Mouse (Mus musculus) G1E (cell line): Measurements from ENCODE around the gene Prdm16. TPM values are rescaled to one million over a fixed set of nuclear protein-coding genes. Genes with fewer than 3 reads are reported as not detected.

Experiments used
- ATAC-seq: 2 replicates; pipeline ENCODE4 v1.8.0; 2016; ENCODE audit warnings: mild to moderate bottlenecking; ENCODE audit not compliant: insufficient number of reproducible peaks, poor library complexity, low FRiP score, severe bottlenecking; ENCODE audit errors: extremely low read depth
- DNase-seq: peaks from one replicate; pipeline ENCODE4 v3.0.0; 2012; ENCODE audit warnings: low spot score
- H3K27me3 ChIP-seq: 2 replicates; pipeline ENCODE4 v1.6.1; 2012; ENCODE audit warnings: mild to moderate bottlenecking, low read length, inconsistent platforms; ENCODE audit not compliant: insufficient read depth
- H3K36me3 ChIP-seq: replicated peaks from 2 replicates; pipeline ENCODE3; 2012; ENCODE audit warnings: mild to moderate bottlenecking, inconsistent platforms
- H3K4me1 ChIP-seq: 2 replicates; pipeline ENCODE4 v1.6.1; 2012; ENCODE audit warnings: low read depth, low read length, inconsistent platforms, mixed read lengths; ENCODE audit not compliant: insufficient read depth
- H3K4me3 ChIP-seq: 2 replicates; pipeline ENCODE4 v1.5.1; 2012; ENCODE audit warnings: low read depth, mild to moderate bottlenecking, inconsistent platforms, low read length, moderate library complexity, mixed read lengths
- H3K9me3 ChIP-seq: replicated peaks from 2 replicates; pipeline ENCODE4 v1.6.1; 2012; ENCODE audit warnings: inconsistent platforms
- CTCF ChIP-seq: IDR thresholded peaks from 2 replicates; pipeline ENCODE4 v1.5.1; 2012; ENCODE audit warnings: low read depth, low read length, inconsistent platforms, mixed read lengths
- GATA1 ChIP-seq: IDR thresholded peaks from 2 replicates; pipeline ENCODE4 v1.6.1; 2012; ENCODE audit warnings: borderline replicate concordance, low read length, inconsistent platforms, mixed read lengths
- GATA2 ChIP-seq: IDR thresholded peaks from 2 replicates; pipeline ENCODE4 v1.6.1; 2012; ENCODE audit warnings: low read depth, low read length, inconsistent platforms, borderline replicate concordance
- POLR2AphosphoS5 ChIP-seq: IDR thresholded peaks from 2 replicates; pipeline ENCODE4 v1.6.1; 2012; ENCODE audit warnings: low read depth, low read length, inconsistent platforms; ENCODE audit not compliant: insufficient replicate concordance
- TAL1 ChIP-seq: conservative IDR thresholded peaks from 2 replicates; pipeline ENCODE4 v1.6.1; 2012; ENCODE audit warnings: low read depth, low read length, inconsistent platforms, mixed read lengths
- polyA plus RNA-seq: library from polyadenylated mRNA; stranded (reverse); fragments of >175 nt; gene quantifications from 2 replicates; pipeline ENCODE4 v1.2.3, GENCODE M21; 2012
- total RNA-seq, 2 experiments: library from RNA; stranded (forward) in 1 of 2; stranded (reverse) in 1 of 2; fragments of 200-1000 nt in 1 of 2; fragments of >200 nt in 1 of 2; fragmentation: Nextera tagmentation in 1 of 2; gene quantifications; 2 replicates each; pipeline ENCODE4 v1.2.3; 2014 to 2017

The Prdm16 gene
- total and polyA plus RNA-seq, 3 experiments = under 0.01 TPM; not detected in 2

DNA sequence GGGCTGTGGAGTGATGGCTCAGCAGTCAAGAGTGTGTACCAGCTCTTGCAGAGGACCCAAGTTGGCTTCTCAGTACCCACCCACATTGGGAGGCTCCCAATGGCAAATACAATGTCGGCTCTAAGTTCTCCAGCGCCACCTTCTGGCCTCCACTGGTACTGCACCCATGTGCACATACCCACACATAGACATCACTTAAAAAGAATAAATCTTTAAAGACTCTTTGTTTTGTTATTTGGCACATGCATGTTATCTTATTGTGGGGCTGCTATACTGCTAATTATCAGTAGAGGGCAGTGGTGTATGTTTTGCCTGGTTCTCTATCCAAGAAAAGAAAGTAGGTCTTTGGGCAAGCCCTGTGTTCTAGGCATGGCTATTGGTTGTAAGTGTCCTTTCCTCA is 217.7 kb downstream of the Prdm16 start:
- ATAC-seq = no peak
- TF ChIP-seq GATA1 = no peak
- no peak for DNase-seq
- Histone ChIP-seq H3K36me3 (no peaks in the 10 kb centered on the region), H3K4me3 (no peak overlapping the region), H3K9me3 (peaks cover 85% of the 10 kb centered on the region), H3K4me1 (no peaks in the 10 kb centered on the region), H3K27me3 (no peaks in the 10 kb centered on the region)

DNA sequence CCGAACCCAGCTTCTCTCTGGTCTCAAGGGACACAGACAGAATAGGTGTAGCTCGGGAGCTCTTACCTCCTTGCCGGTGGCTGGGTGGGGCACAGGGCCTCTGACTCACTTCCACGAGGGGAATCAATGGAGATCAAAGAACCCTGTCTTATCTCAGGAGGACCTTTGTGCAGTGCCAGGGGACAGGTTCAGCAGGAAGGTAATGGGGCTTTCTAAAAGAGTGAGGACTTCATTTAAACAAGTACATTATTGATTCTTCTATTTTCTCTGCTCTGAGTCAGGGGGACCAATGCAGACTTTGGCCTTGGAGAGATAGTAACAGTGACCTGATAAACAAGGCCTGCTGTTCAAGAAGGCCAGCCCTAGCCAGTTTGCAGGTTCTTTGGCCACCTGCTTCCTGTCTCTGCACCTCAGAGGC is 218.3 kb downstream of the Prdm16 start:
- Histone ChIP-seq H3K4me1 (no peaks in the 10 kb centered on the region), H3K9me3 (peaks cover 85% of the 10 kb centered on the region), H3K4me3 (no peak overlapping the region), H3K36me3 (no peaks in the 10 kb centered on the region), H3K27me3 (no peaks in the 10 kb centered on the region)
- TF ChIP-seq GATA1 = no peak
- TF ChIP-seq TAL1 = no peak
- no peak for TF ChIP-seq GATA2
- TF ChIP-seq POLR2AphosphoS5 = no peak
- no peak for TF ChIP-seq CTCF
- DNase-seq (no peak), ATAC-seq (no peak)

DNA sequence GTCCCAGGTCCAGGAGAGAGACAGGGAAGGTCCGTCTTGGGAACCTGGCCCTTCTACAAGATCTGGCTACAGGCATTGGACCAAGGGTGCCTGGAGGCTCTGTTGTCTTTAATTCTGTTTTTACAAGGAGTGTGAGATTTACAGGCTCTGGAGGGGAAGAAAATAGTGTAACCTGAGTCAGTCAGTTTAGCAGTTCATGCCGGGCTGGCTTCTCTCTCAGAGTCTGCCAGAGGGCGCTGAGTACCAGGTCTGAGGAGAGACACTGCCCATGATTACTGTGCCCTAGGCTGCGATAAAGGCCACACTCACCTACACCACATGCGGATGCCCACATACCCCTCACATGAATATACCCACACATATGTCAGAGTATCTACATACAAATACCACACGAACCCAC is 219.9 kb downstream of the Prdm16 start:
- no peaks in the 10 kb centered on the region for H3K36me3 ChIP-seq

DNA sequence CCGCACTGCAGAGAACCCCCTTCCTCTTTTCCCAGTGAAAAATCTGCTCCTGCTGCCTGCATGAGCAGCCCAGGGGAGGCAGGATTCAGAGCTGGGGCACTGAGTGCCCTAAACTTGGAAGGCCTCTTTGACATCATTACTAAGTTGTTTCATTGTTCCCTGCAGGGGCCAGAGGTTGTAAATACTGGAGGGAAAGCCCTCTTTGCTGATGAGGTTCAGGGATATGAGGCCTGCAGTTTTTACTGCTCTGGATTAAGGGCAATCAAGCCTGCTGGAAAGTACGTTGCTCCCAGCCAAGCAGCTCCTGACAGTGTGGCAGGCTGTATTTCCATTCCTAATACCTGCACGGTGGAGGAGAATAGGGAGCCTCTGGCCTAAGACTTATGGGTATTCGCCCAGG is 221.8 kb downstream of the Prdm16 start:
- Histone ChIP-seq H3K9me3 (peaks cover 96% of the 10 kb centered on the region), H3K27me3 (no peaks in the 10 kb centered on the region; the same call in 1 of the 2 replicates), H3K4me1 (no peaks in the 10 kb centered on the region), H3K4me3 (no peak overlapping the region), H3K36me3 (no peaks in the 10 kb centered on the region)
- no peak for ATAC-seq
- DNase-seq = no peak
- TF ChIP-seq GATA2 = no peak

More for the DNA sequence above, 219.9 kb downstream of the Prdm16 start:
- DNase-seq (no peak), ATAC-seq (no peak)
- Histone ChIP-seq H3K4me1 (no peaks in the 10 kb centered on the region), H3K9me3 (peaks cover 90% of the 10 kb centered on the region), H3K4me3 (no peak overlapping the region), H3K27me3 (no peaks in the 10 kb centered on the region)
- TF ChIP-seq TAL1 (no peak), GATA2 (no peak), POLR2AphosphoS5 (no peak), CTCF (no peak), GATA1 (no peak)

DNA sequence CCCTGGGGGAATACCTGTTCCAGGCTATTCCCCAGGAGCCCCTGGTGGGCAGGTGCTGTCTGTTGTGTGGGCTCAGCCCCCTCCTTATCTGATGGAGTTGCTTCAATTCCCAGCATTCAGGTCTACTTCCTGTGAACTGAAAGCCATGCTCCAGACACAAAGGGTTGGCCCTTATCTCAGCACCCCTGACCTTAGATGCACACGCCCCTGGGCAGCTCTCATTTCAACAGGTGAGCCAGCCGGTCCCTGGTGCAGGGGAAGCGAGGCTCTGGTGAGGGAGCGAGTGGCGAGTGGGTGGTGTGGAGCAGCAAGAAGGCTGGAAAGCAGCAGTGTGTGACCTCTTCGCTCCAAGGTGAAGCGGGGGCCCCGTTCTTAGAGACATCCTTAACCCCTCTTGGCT is 226.1 kb downstream of the Prdm16 start:
- ATAC-seq = no peak
- DNase-seq = no peak
- TF ChIP-seq POLR2AphosphoS5 = no peak
- Histone ChIP-seq H3K4me3 (no peak overlapping the region), H3K36me3 (no peaks in the 10 kb centered on the region), H3K27me3 (peaks cover 2% of the 10 kb centered on the region; the same call in 1 of the 2 replicates), H3K4me1 (no peaks in the 10 kb centered on the region), H3K9me3 (peaks cover 98% of the 10 kb centered on the region)

DNA sequence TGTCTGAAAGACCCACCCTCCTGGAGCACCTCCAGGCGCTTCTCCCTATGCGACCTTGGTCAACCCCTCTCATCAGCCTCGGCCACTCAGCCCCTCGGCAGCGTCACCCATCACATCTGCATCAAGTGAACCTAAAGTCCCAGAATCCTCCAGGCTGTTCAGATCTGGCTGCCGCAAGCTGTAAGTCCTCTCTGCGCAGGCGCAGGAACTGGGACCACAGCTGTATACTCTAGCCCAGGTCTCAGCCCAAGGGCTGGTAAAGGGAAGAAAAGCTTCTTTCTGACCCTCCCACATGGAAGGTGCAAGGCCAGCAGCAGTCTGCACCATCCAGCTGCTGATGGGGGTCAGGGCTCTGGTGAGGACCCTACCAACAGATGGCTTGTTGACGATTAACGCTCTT is 226.8 kb downstream of the Prdm16 start:
- Histone ChIP-seq H3K4me1 (no peaks in the 10 kb centered on the region), H3K4me3 (no peak overlapping the region), H3K36me3 (no peaks in the 10 kb centered on the region), H3K27me3 (peaks cover 2% of the 10 kb centered on the region; the same call in 1 of the 2 replicates), H3K9me3 (peaks cover 98% of the 10 kb centered on the region)
- DNase-seq (no peak), ATAC-seq (no peak)
- no peak for TF ChIP-seq TAL1
- no peak for TF ChIP-seq CTCF
- TF ChIP-seq GATA1 = no peak

DNA sequence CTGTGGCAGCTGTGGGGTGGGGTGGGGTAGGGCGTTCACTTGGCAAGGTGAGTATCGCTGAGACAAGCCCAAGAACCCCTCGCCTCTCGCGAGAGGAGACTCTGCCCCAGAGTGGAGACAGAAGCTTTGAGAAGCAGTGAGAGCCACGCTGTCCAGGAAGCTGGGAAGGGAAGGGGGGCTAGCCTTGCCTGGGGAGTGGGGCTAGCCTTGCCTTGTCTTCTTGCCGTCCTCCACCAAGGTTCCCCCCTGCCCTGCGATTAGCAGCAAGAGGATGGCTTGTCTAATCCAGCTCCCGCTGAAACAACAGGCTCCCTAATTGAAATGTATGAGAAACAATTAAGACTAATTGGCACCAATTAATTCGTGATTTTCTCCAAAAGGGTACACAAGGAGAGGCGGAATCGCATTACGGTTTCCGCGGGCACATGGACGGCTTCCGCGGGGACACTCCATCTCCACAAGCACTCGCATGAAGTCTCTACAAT is 227.4 kb downstream of the Prdm16 start:
- TF ChIP-seq CTCF = no peak
- TF ChIP-seq POLR2AphosphoS5 = no peak
- TF ChIP-seq TAL1 = no peak
- no peak for TF ChIP-seq GATA2
- no peak for TF ChIP-seq GATA1
- DNase-seq = no peak
- H3K9me3 ChIP-seq = peaks cover 96% of the 10 kb centered on the region

More for the DNA sequence above, 227.4 kb downstream of the Prdm16 start:
- H3K4me3 ChIP-seq = no peak overlapping the region; the same call in 1 of the 2 replicates
- no peak for ATAC-seq
- H3K27me3 ChIP-seq = peaks cover 2% of the 10 kb centered on the region; the same call in 1 of the 2 replicates
- no peaks in the 10 kb centered on the region for H3K36me3 ChIP-seq
- no peaks in the 10 kb centered on the region for H3K4me1 ChIP-seq
